27 mouse cellular contexts compared by ENCODE assay signal in the genomic region with DNA sequence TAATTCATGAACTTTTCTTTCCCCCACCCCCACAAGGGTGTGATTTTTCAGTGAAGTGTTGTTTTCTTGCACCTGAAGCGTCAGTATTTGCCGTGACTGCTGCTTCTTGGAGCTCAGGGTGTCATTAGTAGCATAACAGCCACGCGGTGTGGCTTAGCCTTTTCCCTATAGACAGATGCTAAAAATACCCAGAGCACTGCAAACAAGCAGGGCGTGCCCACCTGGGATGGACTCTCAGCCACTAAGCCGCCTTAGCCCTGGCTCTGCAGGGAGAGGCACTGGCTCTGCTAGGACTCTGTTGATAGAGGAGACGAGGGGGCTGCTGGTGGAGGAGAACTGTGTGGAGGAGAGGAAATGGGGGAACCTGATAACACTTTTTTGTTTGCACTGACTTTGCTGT. TPM values are rescaled to one million over a fixed set of nuclear protein-coding genes. Genes with fewer than 3 reads are reported as not detected.
DNase-seq lines count a peak whose midpoint lies in the region; ATAC-seq and TF ChIP-seq lines count a peak whose summit lies in the region.
"Had no signal": no experiment of that assay in that cellular context is flagged by ENCODE, and none has a peak within 500 bp of the region (broad histone marks: within the 10 kb centered on the region; RNA-seq: fewer than 3 reads in every experiment).

No protein-coding gene starts in this region.

- TF ChIP-seq CTCF in intestine, postnatal 0 days (IDR thresholded peaks at IDR 0.05; ENCODE audit: low read depth) = no peak

- H3K4me3 ChIP-seq in intestine, embryonic 15.5 days (replicated peaks) = no peak overlapping the region
- H3K4me3 ChIP-seq in intestine, postnatal 0 days (ENCODE audit: low read depth, low read length) = no peak overlapping the region
- H3K4me3 ChIP-seq in forebrain, embryonic 15.5 days = no peak overlapping the region
- no peak overlapping the region for H3K4me3 ChIP-seq in forebrain, embryonic 13.5 days
- H3K4me3 ChIP-seq: embryonic facial prominence, embryonic 13.5 days; erythroblast, embryonic 14.5 days; neural tube, embryonic 15.5 days had no signal

- H3K27ac ChIP-seq in intestine, embryonic 15.5 days = no peak overlapping the region
- H3K27ac ChIP-seq in intestine, postnatal 0 days (ENCODE audit: low read depth, low read length) = no peak overlapping the region
- no peak overlapping the region for H3K27ac ChIP-seq in forebrain, embryonic 15.5 days (replicated peaks)
- H3K27ac ChIP-seq in forebrain, embryonic 13.5 days = no peak overlapping the region
- H3K27ac ChIP-seq: embryonic facial prominence, embryonic 13.5 days; liver, embryonic 14.5 days; macrophage; neural tube, embryonic 15.5 days had no signal

- H3K9ac ChIP-seq in intestine, embryonic 15.5 days = no peak overlapping the region
- H3K9ac ChIP-seq in intestine, postnatal 0 days (ENCODE audit: low read depth, low read length) = no peak overlapping the region
- H3K9ac ChIP-seq in forebrain, embryonic 15.5 days (replicated peaks) = no peak overlapping the region
- no peak overlapping the region for H3K9ac ChIP-seq in forebrain, embryonic 13.5 days
- H3K9ac ChIP-seq: embryonic facial prominence, embryonic 13.5 days; liver, embryonic 14.5 days; neural tube, embryonic 15.5 days had no signal

- ATAC-seq in CD4-positive, CD25-positive, alpha-beta regulatory T cell, adult 4 months = no peak
- ATAC-seq in intestine, embryonic 15.5 days = peak; percentile 67; the same call in 1 of the 2 replicates
- ATAC-seq in intestine, postnatal 0 days = no peak
- no peak for ATAC-seq in forebrain, embryonic 15.5 days (replicated peaks)
- no peak for ATAC-seq in forebrain, embryonic 13.5 days
- ATAC-seq: hindbrain, embryonic 16.5 days had no signal

- H3K4me2 ChIP-seq in intestine, embryonic 15.5 days (replicated peaks) = no peak overlapping the region
- H3K4me2 ChIP-seq in intestine, postnatal 0 days (replicated peaks; ENCODE audit: low read depth) = no peak overlapping the region
- H3K4me2 ChIP-seq in forebrain, embryonic 15.5 days (replicated peaks) = no peak overlapping the region
- no peak overlapping the region for H3K4me2 ChIP-seq in forebrain, embryonic 13.5 days
- H3K4me2 ChIP-seq: embryonic facial prominence, embryonic 13.5 days; neural tube, embryonic 15.5 days had no signal

- H3K27me3 ChIP-seq in intestine, embryonic 15.5 days (replicated peaks) = no peaks in the 10 kb centered on the region
- H3K27me3 ChIP-seq in intestine, postnatal 0 days (replicated peaks; ENCODE audit: control insufficient read depth, insufficient read depth, low read length) = no peaks in the 10 kb centered on the region
- H3K27me3 ChIP-seq in forebrain, embryonic 15.5 days = no peaks in the 10 kb centered on the region
- H3K27me3 ChIP-seq in forebrain, embryonic 13.5 days = no peaks in the 10 kb centered on the region
- H3K27me3 ChIP-seq: embryonic facial prominence, embryonic 13.5 days; neural tube, embryonic 15.5 days; Patski had no signal

- no peaks in the 10 kb centered on the region for H3K9me3 ChIP-seq in intestine, embryonic 15.5 days
- H3K9me3 ChIP-seq in intestine, postnatal 0 days (ENCODE audit: control insufficient read depth) = no peaks in the 10 kb centered on the region
- no peaks in the 10 kb centered on the region for H3K9me3 ChIP-seq in forebrain, embryonic 15.5 days
- H3K9me3 ChIP-seq in forebrain, embryonic 13.5 days (replicated peaks) = no peaks in the 10 kb centered on the region
- H3K9me3 ChIP-seq: embryonic facial prominence, embryonic 13.5 days; neural tube, embryonic 15.5 days had no signal

- H3K36me3 ChIP-seq in intestine, embryonic 15.5 days = no peaks in the 10 kb centered on the region
- H3K36me3 ChIP-seq in intestine, postnatal 0 days (ENCODE audit: control insufficient read depth, insufficient read depth) = no peaks in the 10 kb centered on the region
- no peaks in the 10 kb centered on the region for H3K36me3 ChIP-seq in forebrain, embryonic 15.5 days
- H3K36me3 ChIP-seq in forebrain, embryonic 13.5 days (ENCODE audit: poor library complexity, severe bottlenecking) = no peaks in the 10 kb centered on the region
- H3K36me3 ChIP-seq: embryonic facial prominence, embryonic 13.5 days; neural tube, embryonic 15.5 days had no signal

- 51% methylated on average over 7 of the region's 7 CpGs for WGBS in intestine, embryonic 15.5 days
- 34% methylated on average over 7 of the region's 7 CpGs for WGBS in intestine, postnatal 0 days
- WGBS in forebrain, embryonic 15.5 days = 67% methylated on average over 7 of the region's 7 CpGs
- 65% methylated on average over 7 of the region's 7 CpGs for WGBS in forebrain, embryonic 13.5 days

- peak; percentile 3 for DNase-seq in CD4-positive, CD25-positive, alpha-beta regulatory T cell, adult 2 months (ENCODE audit: low read depth, low spot score)
- peak; percentile 47 for DNase-seq in retina, adult 2 months (ENCODE audit: low read depth, low spot score)
- no peak for DNase-seq in retina, embryonic 14.5 days (ENCODE audit: low spot score)
- DNase-seq: cerebellum, adult 8-10 months; embryo, embryonic 11 days; gastrocnemius, postnatal 14 days; kidney, postnatal 10 days; left cerebral cortex, postnatal 4 days; lung, adult 2 months; lung, postnatal 10 days; midbrain, embryonic 14.5 days; right cerebral cortex, postnatal 4 days; thymus, adult 18-20 months; thymus, postnatal 36 days had no signal

- H3K4me1 ChIP-seq in intestine, embryonic 15.5 days (replicated peaks) = no peaks in the 10 kb centered on the region
- H3K4me1 ChIP-seq in intestine, postnatal 0 days (replicated peaks; ENCODE audit: control insufficient read depth, insufficient read depth, low read length) = no peaks in the 10 kb centered on the region
- no peaks in the 10 kb centered on the region for H3K4me1 ChIP-seq in forebrain, embryonic 15.5 days
- no peaks in the 10 kb centered on the region for H3K4me1 ChIP-seq in forebrain, embryonic 13.5 days

RNA-seq across cellular contexts. Expression of a gene that starts 35.1 kb away (rescaled TPM):
- polyA plus RNA-seq in CD4-positive, CD25-positive, alpha-beta regulatory T cell, adult 4 months (2017; shearing (Covaris generic)) = under 1 TPM in 1 of 2 experiments, not detected in 1; 0.09 TPM
- polyA plus RNA-seq in intestine, embryonic 15.5 days (2015; fragmentation: Nextera tagmentation; extraction: Ambion mirVana) = 0.15 and 0.36 TPM in 2 replicates
- 0.09 and 0.27 TPM in 2 replicates for polyA plus RNA-seq in intestine, postnatal 0 days (2015; fragmentation: Nextera tagmentation; extraction: Ambion mirVana)
- 10.5 and 11.4 TPM in 2 replicates for polyA plus RNA-seq in forebrain, embryonic 15.5 days (2015; fragmentation: Nextera tagmentation; extraction: Ambion mirVana)
- 10.8 and 13.7 TPM in 2 replicates for polyA plus RNA-seq in forebrain, embryonic 13.5 days (2015; fragmentation: Nextera tagmentation; extraction: Ambion mirVana)
- polyA plus RNA-seq: C2C12; erythroblast, embryonic 14.5 days had no signal
